Mouse (Mus musculus) liver (tissue): ENCODE results near the gene Tbc1d9.

Experiments
- DNase-seq: peaks from one replicate; pipeline ENCODE4 v3.0.0-alpha.2; 2020; ENCODE audit warnings: mixed read lengths

The Tbc1d9 gene

DNA sequence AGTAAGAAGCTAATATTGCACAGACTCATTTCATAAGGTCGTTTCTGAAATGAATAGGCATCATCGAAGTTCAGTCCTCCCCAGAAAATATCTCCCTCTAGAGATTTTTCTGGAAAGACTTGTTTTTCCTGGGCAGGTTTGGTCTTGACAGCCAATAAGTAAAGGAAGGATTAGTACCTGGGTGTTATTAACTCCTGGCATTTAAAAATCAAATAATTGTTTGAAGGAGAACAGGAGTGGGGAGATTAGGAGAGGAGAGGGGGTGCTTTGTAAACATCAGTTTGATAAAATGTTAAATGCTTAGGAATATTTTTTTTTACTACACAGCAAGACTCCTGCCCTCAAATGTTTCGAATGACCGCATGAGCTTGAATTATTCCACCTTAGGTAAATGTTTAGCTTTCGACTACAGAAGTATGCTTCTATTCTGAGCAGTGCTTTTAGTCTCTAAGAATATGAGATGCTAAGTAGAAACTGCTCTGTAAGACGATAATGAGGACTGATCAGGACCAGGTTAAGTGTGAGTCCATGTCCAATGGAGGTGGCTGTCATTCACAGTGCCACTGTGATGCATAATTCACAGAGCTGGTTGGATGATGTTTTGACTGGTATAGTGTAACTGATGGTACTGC lies 16.8 kb downstream of the Tbc1d9 start:
- DNase-seq = no peak

DNA sequence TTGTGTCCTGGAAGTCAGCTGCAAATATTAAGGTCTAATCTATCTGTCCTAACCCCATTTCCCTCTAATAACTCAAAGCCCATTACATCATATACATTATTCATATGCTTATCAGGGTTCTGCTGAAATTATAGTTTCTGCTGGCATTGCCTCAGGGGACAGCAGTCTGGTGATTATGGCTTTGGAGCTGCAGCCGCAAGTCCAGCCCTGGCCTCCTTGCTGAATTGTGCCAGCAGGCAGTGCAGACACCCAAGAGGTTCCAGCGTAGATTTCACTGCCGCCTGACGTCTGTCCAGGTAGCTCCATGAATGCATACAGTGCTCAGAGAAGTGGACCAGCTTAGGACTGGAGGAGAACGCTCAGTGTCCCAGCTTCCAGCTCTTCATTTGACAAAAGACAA lies 17.6 kb downstream of the Tbc1d9 start:
- DNase-seq = no peak

GRCm38 (mm10) chr8:83186376-83186775 lies 21.2 kb downstream of the Tbc1d9 start:
- DNase-seq = no peak

- no peak for DNase-seq
Measured at GRCm38 (mm10) chr8:83187363-83187962, 22.3 kb downstream of the Tbc1d9 start.

DNA sequence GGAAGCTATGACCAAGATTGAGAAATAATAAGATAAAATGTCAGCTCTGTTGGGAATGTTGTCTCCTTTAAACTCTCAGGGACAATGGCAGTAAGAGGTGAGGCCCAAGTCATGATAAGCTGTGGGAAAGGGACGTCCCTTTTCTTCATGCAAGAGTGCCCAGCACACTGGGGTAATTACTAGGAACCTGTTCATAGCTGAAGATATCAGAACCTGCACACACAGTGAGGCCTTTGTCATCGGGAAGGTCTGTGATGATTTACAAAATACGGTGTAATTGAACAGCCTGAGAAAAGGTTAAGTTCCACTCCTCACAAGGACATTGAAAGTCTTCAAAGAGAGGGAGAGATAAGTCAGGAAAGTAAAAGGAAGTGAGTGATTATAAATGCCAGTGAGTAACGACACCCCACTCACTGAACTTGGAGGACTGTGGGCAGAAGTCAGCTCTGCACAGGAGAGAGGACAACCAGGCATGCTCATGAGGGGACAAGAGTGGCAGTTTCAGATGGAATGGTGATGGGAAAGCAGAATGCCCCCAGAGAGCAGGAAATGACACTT lies 24.5 kb downstream of the Tbc1d9 start:
- DNase-seq = no peak

GRCm38 (mm10) chr8:83196088-83196487 lies 30.9 kb downstream of the Tbc1d9 start:
- DNase-seq = no peak

DNA sequence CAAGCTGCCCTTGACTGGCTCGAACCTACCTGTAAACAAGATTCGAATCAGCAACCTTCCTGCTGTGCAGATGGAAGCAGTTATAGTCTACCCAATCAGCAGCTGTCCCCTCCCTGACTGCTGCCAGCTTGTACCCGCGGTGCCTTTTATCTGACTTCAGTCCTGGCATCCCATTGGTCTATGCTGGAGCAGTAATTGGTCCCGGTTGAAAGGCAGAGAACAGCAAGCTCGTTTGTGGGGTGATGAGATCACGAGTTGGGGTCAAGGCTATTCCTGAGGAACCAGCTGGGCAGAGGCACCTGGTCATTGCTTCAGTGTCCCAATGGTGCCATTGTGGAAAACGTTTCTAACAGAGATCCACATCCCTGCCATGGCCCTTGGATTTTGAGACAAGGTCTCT lies 34.6 kb downstream of the Tbc1d9 start:
- no peak for DNase-seq

- DNase-seq = no peak
Measured at GRCm38 (mm10) chr8:83200191-83201177, 35.3 kb downstream of the Tbc1d9 start.

DNA sequence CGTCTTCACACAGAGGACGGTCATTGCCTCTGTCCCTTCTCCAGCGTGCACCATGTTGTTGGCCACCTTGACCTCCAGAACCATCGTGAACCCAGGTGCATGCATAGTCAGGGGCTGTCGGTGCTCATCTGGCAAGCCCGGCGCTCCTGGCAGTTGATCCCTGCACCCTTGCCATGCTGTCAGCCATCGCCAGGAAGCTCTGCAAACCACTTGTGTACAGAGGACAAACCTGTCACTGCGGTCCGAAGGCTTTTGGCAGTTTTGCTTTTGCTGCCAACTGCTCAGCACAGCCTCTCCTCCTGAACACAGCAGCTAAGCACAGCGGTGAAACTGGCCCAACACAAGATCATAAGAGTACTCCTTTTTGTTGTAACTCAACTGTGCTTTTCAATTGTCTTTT lies 37.8 kb downstream of the Tbc1d9 start:
- no peak for DNase-seq

DNA sequence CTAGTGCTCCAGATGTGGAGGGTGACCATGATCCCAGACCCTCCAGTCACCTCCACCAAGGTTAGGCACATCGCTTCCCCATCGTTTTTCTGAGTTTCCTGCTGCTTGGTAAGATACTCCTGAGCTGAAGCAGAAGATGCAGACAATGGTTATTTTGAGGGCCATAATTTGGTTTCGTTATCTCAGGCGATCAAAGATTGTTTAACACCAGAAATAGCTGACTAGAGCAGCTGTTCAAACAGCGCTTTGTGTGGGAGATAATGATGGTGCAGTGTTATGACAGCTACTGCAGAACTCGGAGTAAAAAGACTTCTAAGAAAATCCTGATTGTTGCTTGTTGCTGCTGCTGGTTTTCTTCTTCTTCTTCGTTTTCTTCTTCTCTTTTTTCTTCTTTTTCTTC lies 40.8 kb downstream of the Tbc1d9 start:
- DNase-seq = no peak

DNA sequence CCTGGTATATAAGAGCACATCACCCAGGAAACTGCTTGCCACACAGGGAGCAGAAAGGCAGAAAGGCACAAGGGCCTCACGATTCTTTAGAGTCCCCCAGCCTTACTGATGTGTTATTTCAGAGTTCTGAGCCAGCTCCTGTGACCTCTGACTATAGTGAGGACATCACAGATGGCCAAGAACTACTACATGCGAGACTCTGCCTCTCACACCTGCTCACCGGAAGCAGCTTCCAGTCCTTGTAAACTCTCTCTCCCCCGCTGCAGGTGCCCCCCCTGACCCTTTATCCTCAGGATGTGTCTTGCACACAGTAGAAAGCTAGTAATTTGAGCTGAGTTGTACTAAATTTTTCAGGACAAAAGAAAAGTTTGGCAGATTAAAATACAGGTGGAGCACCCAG lies 44.4 kb downstream of the Tbc1d9 start:
- DNase-seq = no peak

GRCm38 (mm10) chr8:83210676-83211075 lies 45.5 kb downstream of the Tbc1d9 start:
- DNase-seq = no peak

- DNase-seq = peak; percentile 71
Measured at GRCm38 (mm10) chr8:83215065-83215464, 49.9 kb downstream of the Tbc1d9 start.

- DNase-seq = no peak
Measured at GRCm38 (mm10) chr8:83216520-83216919, 51.4 kb downstream of the Tbc1d9 start.

GRCm38 (mm10) chr8:83217196-83217595 lies 52.0 kb downstream of the Tbc1d9 start:
- no peak for DNase-seq

GRCm38 (mm10) chr8:83217891-83218290 lies 52.7 kb downstream of the Tbc1d9 start:
- DNase-seq = no peak

GRCm38 (mm10) chr8:83219392-83219791 lies 54.2 kb downstream of the Tbc1d9 start:
- DNase-seq = no peak

DNA sequence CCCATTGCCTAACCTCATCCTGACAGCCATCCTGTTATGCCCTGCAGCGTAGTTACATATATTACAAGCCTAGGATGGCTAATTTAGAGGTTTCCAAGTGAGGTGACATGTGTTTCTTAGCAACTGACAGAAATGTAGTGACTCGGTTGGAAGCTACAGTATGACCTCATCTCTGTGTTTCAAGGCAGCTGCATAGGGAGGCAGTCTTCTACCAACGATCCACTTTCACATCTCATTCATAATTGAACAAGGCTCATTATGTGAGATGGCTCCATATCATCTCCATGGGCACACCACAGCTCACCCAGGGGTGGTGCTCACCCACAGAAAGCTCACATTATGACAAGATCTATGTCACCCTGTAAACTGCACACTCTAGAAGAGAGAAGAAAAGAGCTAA lies 55.6 kb downstream of the Tbc1d9 start:
- no peak for DNase-seq

DNA sequence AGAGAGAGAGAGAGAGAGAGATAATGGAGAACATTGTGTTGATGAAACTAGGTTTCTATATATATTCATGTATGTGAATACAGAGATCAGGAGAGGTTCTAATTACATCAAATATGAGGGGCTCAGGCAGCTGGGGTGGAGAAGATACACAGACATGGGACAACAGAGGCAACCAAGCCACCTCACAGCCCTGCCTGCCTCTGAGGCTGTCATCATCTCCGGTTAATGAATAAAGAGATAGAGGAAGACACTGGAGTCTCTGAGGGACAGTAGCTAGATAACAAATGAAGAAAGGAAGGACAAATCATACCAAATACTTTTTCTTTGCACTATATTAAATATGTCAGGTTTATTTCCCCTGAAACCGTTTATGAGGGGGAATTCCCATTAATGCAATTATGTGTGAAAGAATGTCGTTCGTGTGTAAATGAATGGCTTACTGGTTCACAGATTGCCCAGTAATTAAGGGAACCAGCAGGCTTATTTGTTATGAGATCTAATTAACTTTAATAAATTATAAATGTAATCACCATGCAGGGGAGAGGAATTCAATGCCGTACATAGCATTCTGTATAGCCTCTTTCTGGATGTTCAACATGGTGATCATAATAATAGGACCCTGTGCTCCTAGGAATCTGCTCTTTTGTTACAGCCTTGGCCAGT lies 59.7 kb downstream of the Tbc1d9 start:
- DNase-seq = no peak

GRCm38 (mm10) chr8:83225598-83225997 lies 60.4 kb downstream of the Tbc1d9 start:
- no peak for DNase-seq

GRCm38 (mm10) chr8:83227336-83227735 lies 62.2 kb downstream of the Tbc1d9 start:
- DNase-seq = no peak

DNA sequence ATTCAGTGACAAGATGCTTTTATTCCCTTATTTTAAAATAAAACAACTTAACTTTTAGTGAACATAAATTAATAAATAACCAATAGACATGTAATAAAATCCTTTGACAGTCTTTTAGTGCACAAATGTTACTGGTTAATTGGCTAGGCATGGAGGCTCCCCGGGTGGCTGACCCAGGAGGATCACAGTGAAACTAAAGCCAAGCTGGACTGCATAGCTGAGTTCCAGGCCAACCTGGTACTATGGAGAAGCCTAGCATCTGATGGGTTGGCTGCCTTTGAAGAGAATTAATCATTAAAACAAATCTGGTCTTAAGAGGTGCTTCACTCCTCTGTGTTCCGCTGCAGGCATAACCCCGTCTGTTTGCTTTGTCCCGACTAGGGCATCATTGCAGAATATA lies 67.9 kb downstream of the Tbc1d9 start:
- DNase-seq = no peak

- no peak for DNase-seq
Measured at GRCm38 (mm10) chr8:83239341-83239740, 74.2 kb downstream of the Tbc1d9 start.
